Mouse (Mus musculus) cerebellum, postnatal 10 days (tissue): Measurements from ENCODE around the gene Pced1b.
A peak's percentile ranks its signal among the peaks of the same experiment; 100 is the strongest.

Experiments used
- DNase-seq, 2 experiments: peaks; one replicate each; pipeline ENCODE4 v3.0.0; 2021; ENCODE audit warnings: mixed read lengths in 2 of 2

The Pced1b gene

DNA sequence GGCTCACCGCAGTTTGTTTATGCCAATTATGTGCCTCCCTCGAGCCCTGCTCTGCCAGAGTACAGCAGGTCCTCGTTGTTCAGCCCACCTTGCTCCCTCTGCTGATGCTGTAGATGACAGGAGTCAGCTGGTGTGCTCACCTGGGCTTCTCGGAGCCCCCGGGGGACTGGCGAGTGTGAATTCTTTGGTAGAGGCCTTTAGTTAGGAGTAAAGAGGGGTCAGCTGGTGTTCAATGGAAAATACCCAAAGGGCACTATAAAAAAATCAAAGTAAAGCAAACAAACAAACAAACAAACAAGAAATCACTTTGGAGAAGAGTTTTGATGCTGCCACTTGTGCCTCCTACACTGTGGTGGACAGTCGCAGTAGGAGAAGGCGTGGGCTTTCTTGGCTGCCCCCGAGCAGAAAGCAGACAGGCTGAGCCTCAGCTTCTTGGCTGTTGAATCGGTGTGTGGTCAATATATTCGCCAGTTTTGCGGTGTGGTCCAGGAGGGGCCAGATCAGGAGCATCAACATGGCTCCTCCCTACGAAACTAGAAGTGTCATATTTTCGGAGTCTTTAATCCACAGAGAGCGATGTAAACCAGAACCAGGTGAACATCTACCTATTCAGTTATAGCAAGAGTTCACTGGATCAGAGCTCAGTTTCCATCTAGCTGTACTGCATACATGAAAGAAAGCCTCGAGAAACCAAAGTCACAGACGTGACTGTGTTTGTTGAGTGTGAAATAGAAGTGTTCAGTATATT is 11.8 kb downstream of the Pced1b start:
- no peak for DNase-seq

DNA sequence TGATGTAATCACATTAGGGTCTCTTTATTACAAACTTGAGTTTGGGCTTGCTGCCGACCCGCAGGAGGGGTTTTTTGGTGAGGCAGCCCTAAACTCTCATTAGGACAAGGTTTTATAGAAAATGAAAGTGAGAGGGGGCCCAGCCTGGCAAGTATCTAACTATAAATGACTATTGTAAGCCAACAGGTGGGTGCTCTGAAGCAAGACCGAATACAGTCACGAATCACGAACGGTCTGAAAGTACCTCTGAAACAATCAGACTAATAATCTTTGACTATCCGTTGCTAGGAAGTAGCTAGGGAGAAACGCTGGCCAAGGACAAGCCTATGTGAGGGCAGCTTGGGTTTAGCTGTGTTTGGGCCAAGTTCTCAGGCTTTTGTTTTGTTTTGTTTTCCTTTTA is 12.4 kb downstream of the Pced1b start:
- DNase-seq = no peak

DNA sequence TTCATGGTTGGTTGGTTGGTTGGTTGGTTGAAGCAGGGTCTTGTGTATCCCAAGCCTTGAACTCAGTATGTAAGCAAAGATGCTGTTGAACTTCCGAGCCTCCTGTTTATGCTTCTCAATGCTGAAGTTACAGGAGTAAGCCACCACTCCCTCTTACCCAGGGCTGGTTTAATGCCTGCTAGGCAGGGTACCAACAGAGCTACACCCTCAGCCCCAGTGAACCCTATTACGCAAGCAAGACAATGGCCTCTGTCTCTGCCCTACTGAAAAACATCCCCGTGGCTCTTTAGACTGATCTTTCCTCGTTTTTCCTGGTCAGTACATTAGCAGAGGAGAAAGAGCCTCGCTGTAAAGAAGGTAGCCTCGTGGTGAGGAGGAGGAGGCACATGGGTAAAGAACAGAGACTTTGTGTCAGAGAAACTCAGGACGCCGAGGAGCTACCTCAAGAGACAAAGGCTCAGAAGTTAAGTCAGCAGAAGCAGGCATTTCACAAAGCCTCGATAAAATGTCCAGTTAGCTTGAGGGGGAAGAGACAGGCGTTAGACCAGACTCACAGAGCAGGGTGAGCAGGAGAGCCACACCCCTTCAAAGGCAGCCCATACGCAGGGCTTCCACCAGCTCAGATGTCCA is 13.2 kb downstream of the Pced1b start:
- no peak for DNase-seq

DNA sequence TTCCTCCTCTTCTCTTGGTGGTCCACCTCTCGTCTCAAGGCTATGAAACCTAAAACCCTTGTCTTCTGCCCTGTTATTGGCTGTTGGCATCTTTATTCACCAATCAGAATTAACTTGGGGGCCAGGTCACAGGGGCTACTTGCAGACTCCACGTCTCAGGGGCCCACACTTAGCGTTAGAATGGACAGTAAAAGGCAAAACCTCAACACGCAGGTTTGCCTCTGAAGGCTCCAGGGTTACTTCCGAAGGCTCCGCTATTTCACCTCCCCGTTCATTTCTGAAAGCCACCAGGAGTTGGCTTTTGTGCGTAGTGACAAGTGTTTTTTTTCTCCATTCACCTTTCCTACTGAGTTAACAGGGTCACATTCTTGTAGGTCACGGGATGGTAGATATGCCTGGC is 15.3 kb downstream of the Pced1b start:
- DNase-seq = no peak

DNA sequence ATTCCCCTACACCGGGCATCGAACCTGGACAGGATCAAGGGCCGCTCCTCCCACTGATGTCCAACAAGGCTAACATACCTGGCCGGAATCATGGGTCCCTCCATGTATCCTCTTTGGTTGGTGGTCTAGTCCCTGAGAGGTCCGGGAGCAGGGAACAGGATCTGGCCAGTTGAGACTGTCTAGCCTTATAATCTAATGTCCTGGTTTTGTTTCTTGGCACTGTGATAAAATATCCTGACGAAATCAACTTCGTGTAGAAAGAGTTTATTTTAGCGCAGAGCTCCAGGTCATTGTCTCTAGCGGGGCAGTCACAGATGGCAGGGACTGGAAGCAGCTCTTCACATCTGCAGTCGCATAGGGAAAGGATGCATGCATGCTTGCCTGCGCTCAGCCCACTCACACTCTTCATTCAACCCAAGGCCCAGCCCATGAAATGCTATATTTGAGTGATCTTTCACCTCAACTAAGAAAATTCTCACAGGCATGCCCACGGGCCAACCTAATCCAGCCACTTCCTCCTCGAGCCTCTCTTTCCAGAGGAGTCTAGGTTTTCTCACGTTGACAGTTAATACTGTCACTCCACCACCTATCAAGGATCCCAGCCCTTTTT is 19.4 kb downstream of the Pced1b start:
- no peak for DNase-seq

DNA sequence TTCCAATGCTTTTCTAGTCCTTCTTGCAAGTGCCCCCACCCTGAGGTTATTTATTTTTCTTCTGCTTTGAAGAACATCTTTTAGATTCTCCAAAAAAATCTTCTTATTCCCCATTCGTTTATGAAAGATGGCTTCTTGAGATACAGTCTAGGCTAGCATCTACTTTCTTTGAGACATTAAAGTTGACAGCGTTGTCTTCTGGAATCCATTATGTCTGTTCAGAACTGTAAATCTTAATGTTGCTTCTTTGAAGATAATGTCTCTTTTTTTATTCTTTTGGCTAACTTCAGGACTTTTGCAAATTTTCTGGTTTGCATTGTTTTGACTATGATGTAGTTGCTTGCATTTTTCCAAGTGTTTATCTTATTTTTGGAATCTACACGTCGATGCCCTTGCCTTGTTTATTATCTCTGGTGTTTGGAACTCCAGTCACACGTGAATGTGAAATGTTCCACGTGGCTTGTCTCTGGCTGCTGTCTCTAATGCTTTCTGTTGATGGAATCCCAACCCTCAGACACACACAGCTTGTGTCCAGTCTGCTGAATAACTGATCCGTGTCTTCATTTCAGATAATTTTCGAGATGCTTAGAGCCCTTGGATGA is 20.3 kb downstream of the Pced1b start:
- DNase-seq = no peak

DNA sequence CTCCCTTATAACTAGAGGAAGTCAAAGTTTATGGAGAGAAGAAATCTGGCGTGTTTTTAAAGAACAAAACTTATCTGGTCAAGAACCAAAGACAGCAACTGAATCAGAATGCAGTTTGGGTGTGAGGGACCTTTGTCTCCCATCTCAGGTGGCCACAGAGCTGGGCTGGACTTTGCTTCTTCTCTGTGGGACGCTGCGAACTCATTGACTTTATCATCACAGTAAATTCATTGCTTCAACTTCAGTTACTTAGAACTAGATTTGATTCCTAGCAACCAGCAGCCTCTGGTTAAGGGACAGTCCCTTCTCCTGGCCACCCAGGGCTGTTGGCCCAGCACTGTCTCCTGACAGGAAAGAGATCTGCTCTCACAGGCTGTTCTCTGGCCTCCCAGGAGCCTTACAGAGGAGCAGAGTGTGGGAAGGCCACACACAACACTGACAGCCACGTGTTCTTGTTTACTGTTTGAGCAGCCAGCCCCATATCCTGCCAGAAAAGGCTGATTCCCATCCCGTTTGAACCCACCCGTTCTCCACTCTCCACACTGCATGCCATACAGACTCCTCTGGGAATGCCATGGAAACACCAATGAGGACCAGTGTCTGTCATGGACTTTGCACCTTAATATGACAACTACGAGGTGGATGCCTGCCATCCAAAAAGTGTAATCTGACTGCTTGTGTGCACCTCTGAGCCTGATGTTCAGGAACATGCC is 25.2 kb downstream of the Pced1b start:
- DNase-seq = no peak

DNA sequence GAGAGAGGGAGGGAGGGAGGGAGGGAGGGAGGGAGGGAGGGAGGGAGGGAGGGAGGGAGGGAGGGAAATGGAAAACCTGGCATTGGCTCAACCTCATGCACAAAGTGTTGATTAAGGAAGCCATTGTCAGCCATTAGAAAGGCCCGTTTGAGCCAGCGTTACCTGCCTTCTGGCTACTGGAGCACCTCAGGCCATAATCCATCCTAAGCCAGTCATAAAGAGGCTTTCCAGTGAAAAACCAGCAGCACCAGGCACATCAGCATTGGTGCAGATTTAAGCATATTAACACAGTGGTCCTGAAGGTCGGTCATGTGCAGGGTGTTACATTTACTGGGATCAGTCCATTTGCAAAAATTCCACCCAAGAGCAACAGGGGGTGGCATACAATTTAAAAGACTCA is 25.9 kb downstream of the Pced1b start:
- DNase-seq = no peak

DNA sequence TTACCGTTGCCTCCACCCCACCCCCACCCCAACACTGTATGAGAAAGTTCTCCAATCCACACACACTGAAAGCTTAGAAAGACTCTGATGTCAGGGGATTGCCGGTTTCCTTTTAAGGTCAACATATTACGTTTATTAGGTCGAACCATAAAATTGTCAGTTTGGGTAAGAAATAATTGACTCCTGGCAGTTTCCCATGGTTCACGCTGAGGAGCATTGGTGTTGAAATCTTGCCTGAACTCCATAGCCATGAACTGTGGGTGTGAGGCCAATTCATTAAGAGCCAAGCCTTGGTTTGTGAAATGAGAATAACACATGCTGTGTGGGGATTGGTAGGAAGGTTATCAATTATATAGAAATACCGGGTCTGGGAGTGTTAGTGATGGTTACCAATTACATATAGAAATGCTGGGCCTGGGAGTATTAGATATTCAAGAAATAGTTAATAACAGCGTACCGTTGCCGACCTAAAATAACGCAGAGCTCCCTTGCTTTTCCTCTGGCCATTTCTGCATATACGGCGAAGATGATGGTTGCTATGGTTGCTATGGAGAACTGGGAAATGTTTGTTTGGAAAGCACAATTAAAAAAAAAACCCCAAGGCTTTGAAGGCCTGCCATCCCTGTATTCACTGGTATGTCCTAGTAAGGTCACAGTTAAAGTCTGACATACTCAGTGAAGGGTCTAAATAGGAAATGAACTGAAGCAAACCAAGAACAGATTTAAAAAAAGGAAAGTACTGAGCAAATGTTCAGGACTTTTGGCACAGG is 28.9 kb downstream of the Pced1b start:
- DNase-seq = no peak

DNA sequence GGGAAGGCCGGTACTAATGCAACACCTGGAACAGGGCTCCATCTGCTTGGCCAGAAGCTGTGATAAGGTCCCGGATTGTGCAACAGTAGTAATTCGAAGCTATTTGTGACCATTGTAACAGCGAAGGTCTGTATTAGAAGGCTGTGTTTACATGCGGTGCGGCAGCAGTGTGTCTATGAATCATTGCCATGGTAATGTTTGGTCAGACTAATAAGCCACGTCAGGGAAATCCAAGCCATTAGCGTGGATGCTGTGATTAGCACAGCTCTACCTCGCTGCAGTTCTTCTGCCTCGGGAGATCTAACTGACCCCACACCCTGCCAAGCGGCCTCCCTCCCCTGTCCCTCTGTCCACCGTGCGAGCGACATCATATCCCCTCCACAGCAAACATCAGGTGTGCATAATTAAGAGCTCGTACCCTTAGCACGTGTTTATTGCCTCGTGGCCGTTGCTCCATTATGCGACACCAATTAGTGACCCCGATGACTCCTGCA is 29.8 kb downstream of the Pced1b start:
- DNase-seq = no peak

DNA sequence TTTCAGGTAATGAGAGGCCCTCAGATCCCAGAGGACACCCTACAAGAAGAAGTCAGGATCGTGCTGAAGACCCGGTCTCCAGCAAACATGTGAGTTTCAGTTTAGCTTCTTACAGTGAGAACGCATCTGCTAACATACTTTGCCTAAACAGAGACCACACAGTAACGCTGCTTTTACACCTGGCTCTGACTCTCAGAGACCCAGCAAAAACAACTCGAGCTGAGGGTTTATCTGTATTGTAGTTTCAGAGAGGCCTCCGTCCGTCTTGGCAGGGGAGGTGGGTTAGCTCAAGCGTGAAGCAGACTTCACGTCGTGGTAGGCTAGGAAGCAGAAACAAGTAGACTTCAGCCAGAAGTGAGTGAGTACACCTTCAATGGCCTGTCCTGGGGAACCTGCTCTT is 30.4 kb downstream of the Pced1b start:
- DNase-seq = peak in 1 of 2 experiments; percentile 32

DNA sequence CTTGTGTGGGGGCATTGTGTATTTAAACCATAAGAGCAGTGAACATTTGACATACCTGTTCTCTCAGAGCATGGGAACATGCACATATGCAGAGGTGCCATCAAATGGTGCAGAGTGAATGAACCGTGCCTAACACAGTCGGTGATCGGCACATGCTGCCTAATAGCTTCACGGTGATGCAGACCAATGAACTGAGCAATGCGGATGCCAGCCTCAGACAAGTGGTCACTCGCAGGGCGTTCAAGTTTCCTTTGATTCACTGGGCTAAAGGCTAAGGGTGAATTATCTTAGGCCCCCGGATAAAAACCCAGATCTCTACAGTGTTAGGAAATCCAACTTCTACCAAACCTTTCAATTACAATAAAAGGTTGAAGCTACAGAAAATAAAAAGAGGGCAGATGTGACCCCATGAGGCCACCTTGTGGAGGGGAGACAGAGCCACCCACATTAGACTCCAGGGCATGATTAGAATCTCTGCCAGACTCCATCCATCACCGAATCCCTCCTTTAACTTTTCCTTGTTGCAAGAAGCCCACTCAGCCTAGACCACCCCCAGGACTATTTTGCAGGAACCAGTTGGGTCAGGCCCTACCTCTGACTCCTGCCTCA is 31.5 kb downstream of the Pced1b start:
- no peak for DNase-seq

DNA sequence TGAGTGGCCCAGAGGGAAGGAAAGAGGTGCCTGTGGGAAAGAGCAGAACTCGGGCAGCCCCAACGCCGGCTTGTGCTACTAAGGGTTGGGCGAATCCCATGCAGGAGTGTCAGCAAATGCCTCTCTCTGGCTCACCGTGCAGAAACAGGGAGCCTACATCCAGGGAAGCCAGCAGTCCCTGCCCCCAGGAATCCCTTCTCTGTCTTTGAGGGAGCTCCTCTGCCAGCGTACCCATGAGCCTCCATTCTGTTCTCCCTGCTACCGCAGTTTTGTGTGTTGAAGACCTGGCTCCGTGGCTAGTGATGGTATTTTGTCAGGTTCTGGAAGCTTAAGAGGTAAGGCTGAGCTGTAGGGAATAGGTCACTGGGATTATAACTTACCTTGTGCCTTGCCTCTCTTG is 33.2 kb downstream of the Pced1b start:
- no peak for DNase-seq

DNA sequence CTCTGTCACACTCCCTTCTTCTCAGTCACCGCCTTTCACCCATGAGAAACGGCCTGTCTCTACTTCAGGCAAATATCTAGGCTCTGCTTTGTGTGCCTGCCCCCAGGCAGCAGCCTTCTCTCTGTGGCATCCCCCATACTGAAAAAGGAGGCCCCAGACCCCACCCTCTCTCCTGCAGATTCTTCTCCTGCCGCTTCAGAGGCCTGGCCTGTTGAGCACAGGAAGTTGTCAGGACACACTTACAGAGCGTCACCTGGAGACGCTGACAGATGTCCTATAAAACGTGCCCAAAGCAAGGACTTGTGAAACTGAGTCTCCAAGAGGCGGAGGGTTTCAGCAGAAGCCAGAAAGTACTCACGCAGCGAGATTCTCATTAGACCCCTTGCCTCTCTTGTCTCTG is 33.9 kb downstream of the Pced1b start:
- no peak for DNase-seq

DNA sequence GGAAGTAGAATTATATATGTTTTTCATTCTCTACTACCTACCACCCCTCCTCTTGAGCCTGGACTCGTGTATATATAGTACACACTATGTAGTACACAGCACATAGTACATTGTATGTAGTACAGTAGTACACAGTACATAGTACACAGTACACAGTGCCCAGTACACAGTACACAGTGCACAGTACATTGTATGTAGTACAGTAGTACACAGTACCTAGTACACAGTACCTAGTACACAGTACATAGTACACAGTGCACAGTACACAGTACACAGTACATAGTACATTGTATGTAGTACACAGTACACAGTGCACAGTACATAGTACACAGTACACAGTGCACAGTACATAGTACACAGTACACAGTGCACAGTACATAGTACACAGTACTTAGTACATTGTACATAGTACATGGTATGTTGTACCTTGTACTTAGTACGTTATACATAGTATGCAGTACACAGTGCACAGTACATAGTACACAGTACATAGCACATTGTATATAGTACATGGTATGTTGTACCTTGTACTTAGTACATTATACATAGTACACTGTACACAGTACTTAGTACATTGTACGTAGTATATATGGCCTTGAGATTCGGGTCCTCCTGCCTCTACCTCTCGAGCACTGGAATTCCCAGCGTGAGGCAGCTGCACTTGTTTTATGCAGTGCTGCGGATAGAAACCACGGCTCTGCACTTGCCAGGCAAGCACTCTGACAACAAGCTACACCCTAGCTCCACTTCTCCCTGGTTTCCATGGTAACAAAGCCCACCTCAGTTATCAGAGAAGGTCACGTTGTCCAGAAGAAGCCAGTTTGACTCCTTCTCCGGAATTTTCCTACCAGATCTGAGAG is 35.0 kb downstream of the Pced1b start:
- no peak for DNase-seq

DNA sequence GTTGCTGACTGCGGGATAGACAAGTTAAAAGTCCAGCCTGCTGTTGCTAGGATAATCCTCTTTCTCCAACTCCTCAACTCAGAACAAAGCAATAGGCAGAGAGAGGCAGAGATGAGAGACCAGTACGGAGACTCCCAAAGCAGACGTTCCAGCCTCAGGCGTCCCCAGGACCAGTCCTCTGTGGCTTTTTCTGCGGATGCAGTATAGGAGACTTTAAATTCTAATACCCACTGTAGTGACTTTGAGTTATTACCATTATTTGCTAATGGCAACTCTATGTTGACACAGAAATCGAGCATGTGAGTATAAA is 35.6 kb downstream of the Pced1b start:
- no peak for DNase-seq

DNA sequence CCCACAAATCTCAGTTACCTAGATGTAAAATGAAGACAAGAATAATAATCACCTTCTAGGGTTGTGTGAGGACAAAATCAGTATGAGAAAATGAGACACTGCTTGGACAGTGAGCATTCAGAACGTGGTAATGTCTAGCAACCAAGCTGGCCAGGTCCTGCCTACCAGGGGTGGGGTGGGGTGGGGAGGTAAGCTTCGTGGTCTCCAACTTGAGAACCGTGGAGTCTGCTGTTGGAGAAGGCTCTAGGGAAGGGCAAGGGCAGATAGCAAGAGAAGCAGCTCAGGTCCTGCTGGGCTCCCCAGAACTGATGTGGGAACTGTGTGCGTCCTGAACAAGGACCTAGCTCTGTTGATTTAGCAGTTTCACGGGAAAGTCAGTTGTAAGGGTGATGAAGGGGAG is 37.3 kb downstream of the Pced1b start:
- no peak for DNase-seq

DNA sequence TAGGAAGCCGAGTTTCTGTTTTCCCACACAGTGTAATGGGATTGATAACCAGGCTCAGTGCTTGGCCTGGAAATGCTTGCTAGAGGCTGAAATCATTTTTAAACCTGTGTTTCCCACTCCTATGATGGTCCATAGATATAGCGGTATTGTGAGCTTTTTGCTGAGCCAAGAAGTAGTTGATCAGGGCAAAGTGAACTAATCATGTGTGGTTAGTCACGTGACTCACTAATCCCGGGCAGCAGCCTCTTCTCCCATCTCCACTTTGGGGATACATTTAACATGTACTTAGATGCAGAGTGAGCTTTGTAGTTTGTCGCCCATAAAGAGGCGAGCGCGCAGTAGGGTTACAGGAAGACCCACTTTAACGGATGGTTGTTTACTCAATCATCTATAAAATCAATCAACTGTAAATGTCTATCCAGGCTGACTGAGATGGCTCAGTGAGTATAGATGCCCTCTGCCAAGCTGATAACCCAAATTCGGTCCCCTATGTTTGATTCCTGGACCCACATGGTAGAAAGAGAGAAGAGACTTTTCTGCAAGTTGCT is 38.8 kb downstream of the Pced1b start:
- no peak for DNase-seq

DNA sequence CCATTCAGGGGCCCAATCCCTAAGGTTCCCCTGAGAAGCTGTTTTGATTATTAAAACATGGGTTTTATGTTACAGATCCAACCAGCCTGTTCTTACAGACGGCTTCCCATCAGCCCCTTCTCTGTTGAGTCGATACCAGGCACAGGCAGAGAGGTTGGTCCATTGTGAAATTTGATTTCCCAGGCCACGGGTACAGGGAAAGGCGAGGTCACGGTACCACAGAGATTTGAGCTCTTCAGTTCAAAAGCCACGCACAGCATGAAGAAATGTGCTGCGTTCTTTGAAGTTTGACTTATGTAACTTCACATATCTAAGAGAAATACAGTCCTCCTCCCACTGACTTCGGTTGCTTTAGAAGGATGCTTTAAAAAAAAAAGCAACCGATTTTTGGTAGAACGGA is 39.8 kb downstream of the Pced1b start:
- DNase-seq = no peak

DNA sequence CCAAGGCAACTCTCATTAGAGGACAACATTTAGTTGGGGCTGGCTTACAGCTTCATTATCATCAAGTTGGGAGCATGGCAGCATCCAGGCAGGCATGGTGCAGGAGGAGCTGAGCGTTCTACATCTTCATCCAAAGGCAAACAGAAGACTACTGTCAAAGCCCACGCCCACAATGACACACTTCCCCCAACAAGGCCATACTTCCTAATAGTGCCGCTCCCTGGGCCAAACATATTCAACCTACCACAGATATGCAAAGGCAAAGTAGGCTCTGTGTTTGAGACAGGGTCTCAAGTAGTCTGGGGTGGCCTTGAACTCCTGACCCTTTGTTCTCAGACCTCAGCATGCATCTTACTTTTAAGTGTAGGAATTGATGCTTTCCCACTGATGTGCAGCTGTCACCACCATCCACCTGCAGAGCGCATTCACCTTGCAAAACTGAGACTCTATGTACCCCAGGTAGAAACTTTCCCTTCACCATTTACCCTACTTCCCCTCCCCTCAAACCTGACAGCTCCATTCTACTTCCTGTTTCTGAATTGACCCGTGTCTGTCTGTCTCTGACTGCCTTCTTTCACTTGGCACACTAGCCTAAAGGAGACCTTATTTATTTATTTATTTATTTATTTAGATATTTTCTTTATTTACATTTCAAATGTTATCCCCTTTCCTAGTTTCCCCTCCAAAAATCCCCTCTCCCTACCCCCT is 40.7 kb downstream of the Pced1b start:
- DNase-seq = no peak
